Mouse (Mus musculus): ENCODE measurements at regions not wholly inside any gene's neighbourhood (a gene's known extent, or its start where the extent isn't known, plus 50 kb on each side); places are given as distances from the start of the nearest gene placed in this dataset.

DNA sequence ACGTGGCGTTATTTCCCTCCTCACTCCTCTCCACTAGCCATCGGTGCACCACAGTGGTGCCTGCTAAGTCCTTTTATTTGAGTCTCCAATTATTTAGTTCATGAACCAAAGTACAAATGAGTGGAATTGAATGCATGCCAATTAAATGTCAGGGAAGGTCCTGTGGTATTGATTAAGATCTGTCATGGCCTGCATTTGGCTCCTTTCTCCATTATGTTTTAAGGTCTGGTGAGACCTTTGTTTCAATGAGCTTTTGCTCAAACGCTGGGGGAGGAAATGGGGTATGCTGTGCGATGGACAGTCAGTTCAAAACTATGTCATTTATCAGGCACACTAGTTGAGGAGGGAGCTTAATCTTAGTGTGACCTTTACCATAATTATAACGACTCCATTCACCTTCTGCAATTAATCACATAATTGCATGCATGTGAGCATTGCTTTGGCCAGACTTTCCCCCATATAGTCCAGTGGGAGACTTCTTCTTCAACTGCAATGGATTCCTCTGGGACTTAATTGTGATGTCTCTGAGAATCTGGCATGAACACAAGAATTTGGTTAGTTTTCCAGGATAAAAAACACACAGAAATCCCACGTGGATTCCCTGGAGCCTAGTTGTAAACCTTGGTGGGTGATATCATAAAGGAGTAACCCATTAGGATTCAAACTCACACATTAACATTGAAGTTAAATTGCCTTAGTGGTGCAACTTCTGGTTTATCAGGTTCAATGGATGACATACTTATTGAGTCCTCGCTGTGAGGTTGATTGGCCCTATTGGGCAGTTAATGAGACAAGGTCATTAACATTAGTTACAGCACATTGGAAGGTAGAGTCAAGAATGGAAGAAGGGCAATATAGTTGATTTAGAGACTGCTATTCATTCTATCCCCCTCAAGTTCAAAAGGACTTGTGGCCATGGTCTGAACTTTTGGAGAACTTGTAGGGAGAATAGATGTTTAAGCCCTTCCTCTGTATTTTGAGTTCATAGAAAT is 130.7 kb upstream of the Tars start:
- TF ChIP-seq CTCF (IDR thresholded peaks at IDR 0.05; ENCODE audit: extremely low read depth, insufficient read depth, insufficient read length, insufficient replicate concordance) = no peak
- TF ChIP-seq POLR2A (IDR thresholded peaks at IDR 0.05; ENCODE audit: low read depth, low read length) = no peak
